Mouse (Mus musculus): ENCODE data around the gene Zfp775.

Gene Zfp775

GRCm38 (mm10) chr6:48601271-48602079 lies at the start of gene Zfp775:
TSS of gene Zfp775 (plus strand) at chr6:48602063.
- peak; percentile 82 to 85 for DNase-seq (ENCODE audit: low spot score in 2 of 2)

GRCm38 (mm10) chr6:48552918-48553317 lies 48.9 kb upstream of the Zfp775 start:
- DNase-seq (ENCODE audit: low spot score in 2 of 2) = peak in 1 of 2 experiments; percentile 29

GRCm38 (mm10) chr6:48553819-48554218 lies 48.0 kb upstream of the Zfp775 start:
- no peak for DNase-seq (ENCODE audit: low spot score in 2 of 2)

GRCm38 (mm10) chr6:48554280-48555103 lies 47.4 kb upstream of the Zfp775 start, which contains the start of gene Lrrc61:
TSS of gene Lrrc61 (plus strand) at chr6:48554796.
- DNase-seq (ENCODE audit: low spot score in 2 of 2) = peak; percentile 64 to 73

- no peak for DNase-seq (ENCODE audit: low spot score in 2 of 2)
These were observed 46.6 kb upstream of the Zfp775 start for GRCm38 (mm10) chr6:48555104-48555890.

- DNase-seq (ENCODE audit: low spot score in 2 of 2) = no peak
These were observed 45.9 kb upstream of the Zfp775 start for GRCm38 (mm10) chr6:48555956-48556355.

GRCm38 (mm10) chr6:48565693-48566310 lies 36.1 kb upstream of the Zfp775 start:
- DNase-seq (ENCODE audit: low spot score in 2 of 2) = no peak

GRCm38 (mm10) chr6:48566312-48566711 lies 35.6 kb upstream of the Zfp775 start:
- no peak for DNase-seq (ENCODE audit: low spot score in 2 of 2)

- DNase-seq (ENCODE audit: low spot score in 2 of 2) = no peak
These were observed 33.6 kb upstream of the Zfp775 start for GRCm38 (mm10) chr6:48568036-48568984.

- DNase-seq (ENCODE audit: low spot score in 2 of 2) = no peak
These were observed 32.6 kb upstream of the Zfp775 start for GRCm38 (mm10) chr6:48569065-48569807.

- DNase-seq (ENCODE audit: low spot score in 2 of 2) = no peak
These were observed 29.8 kb upstream of the Zfp775 start for GRCm38 (mm10) chr6:48572014-48572413.

- DNase-seq (ENCODE audit: low spot score in 2 of 2) = no peak
These were observed 29.2 kb upstream of the Zfp775 start, which contains the start of gene Rarres2 for GRCm38 (mm10) chr6:48572572-48573061. TSS of gene Rarres2 (minus strand) at chr6:48572789.

GRCm38 (mm10) chr6:48573280-48573679 lies 28.6 kb upstream of the Zfp775 start:
- DNase-seq (ENCODE audit: low spot score in 2 of 2) = no peak

- DNase-seq (ENCODE audit: low spot score in 2 of 2) = no peak
These were observed 27.9 kb upstream of the Zfp775 start for GRCm38 (mm10) chr6:48573981-48574380.

GRCm38 (mm10) chr6:48578736-48579135 lies 23.1 kb upstream of the Zfp775 start:
- DNase-seq (ENCODE audit: low spot score in 2 of 2) = no peak

- DNase-seq (ENCODE audit: low spot score in 2 of 2) = no peak
These were observed 22.6 kb upstream of the Zfp775 start for GRCm38 (mm10) chr6:48579215-48579648.

- no peak for DNase-seq (ENCODE audit: low spot score in 2 of 2)
These were observed 20.6 kb upstream of the Zfp775 start for GRCm38 (mm10) chr6:48581257-48581656.

GRCm38 (mm10) chr6:48582037-48582436 lies 19.8 kb upstream of the Zfp775 start:
- DNase-seq (ENCODE audit: low spot score in 2 of 2) = no peak

- no peak for DNase-seq (ENCODE audit: low spot score in 2 of 2)
These were observed 12.6 kb upstream of the Zfp775 start, which contains the start of gene Gm45021 for GRCm38 (mm10) chr6:48589194-48589750. TSS of gene Gm45021 (plus strand) at chr6:48589610.
